Mouse (Mus musculus) lung, postnatal 0 days (tissue): ENCODE measurements around the gene Nrxn1. TPM values are rescaled to one million over a fixed set of nuclear protein-coding genes. Genes with fewer than 3 reads are reported as not detected.

Experiments used
- ATAC-seq: fragments of 200-750 bp; cut with Nextera tagmentation; 2 replicates; pipeline ENCODE4 v1.8.0; 2017; ENCODE audit warnings: moderate library complexity
- DNase-seq: peaks from one replicate; pipeline ENCODE4 v3.0.0-alpha.2; 2016; ENCODE audit warnings: low spot score
- H3K27ac ChIP-seq: fragments of 300-500 bp; sonication (generic); 2 replicates; pipeline ENCODE4 v1.5.1; 2014; ENCODE audit warnings: antibody characterized with exemption, mild to moderate bottlenecking, low read length, mixed read lengths
- H3K27me3 ChIP-seq: fragments of 300-500 bp; sonication (generic); replicated peaks from 2 replicates; pipeline ENCODE4 v1.6.1; 2014; ENCODE audit warnings: low read length, mixed read lengths; ENCODE audit not compliant: insufficient read depth
- H3K36me3 ChIP-seq: fragments of 300-500 bp; sonication (generic); 2 replicates; pipeline ENCODE4 v1.6.1; 2014; ENCODE audit warnings: low read length, mixed read lengths; ENCODE audit not compliant: insufficient read depth
- H3K4me1 ChIP-seq: fragments of 300-500 bp; sonication (generic); 2 replicates; pipeline ENCODE4 v1.6.1; 2014; ENCODE audit warnings: antibody characterized with exemption, low read depth, low read length, mixed read lengths; ENCODE audit not compliant: insufficient read depth
- H3K4me2 ChIP-seq: fragments of 300-500 bp; sonication (generic); replicated peaks from 2 replicates; pipeline ENCODE4 v1.6.1; 2014; ENCODE audit warnings: low read depth, mild to moderate bottlenecking, low read length, moderate library complexity, mixed read lengths
- H3K4me3 ChIP-seq: fragments of 300-500 bp; sonication (generic); 2 replicates; pipeline ENCODE4 v1.5.1; 2014; ENCODE audit warnings: low read depth, low read length
- H3K9ac ChIP-seq: fragments of 300-500 bp; sonication (generic); replicated peaks from 2 replicates; pipeline ENCODE4 v1.6.1; 2014; ENCODE audit warnings: low read depth, mild to moderate bottlenecking
- H3K9me3 ChIP-seq: fragments of 300-500 bp; sonication (generic); 2 replicates; pipeline ENCODE4 v1.6.1; 2016; ENCODE audit warnings: low read length, mixed read lengths
- CTCF ChIP-seq: IDR thresholded peaks from 2 replicates; pipeline ENCODE4 v1.5.1; 2016; ENCODE audit warnings: antibody characterized with exemption, mild to moderate bottlenecking
- EP300 ChIP-seq: IDR thresholded peaks from 2 replicates; pipeline ENCODE4 v1.6.1; 2016; ENCODE audit warnings: antibody characterized with exemption, mild to moderate bottlenecking, control low read depth
- WGBS: fragments of 180-500 bp; shearing (Covaris S2); extraction: QIAGEN DNeasy Blood & Tissue Kit; methylation state at CpG from one replicate; pipeline ENCODE4 v1.1.7; 2014; 5-methylcytosine and 5-hydroxymethylcytosine counted together
- polyA plus RNA-seq: library from polyadenylated mRNA; unstranded; fragments of >200 nt; fragmentation: Nextera tagmentation; extraction: Ambion mirVana; gene quantifications from 2 replicates; pipeline ENCODE4 v1.2.1, GENCODE M21; 2015

Gene Nrxn1
- polyA plus RNA-seq, 1 experiment from 2014 or later = 1.3 TPM

GRCm38 (mm10) chr17:90788040-90788439 lies 304.8 kb downstream of the Nrxn1 start:
- Histone ChIP-seq H3K4me3 (no peak overlapping the region), H3K9ac (no peak overlapping the region), H3K4me2 (no peak overlapping the region), H3K36me3 (no peaks in the 10 kb centered on the region), H3K4me1 (no peaks in the 10 kb centered on the region), H3K9me3 (no peaks in the 10 kb centered on the region), H3K27me3 (no peaks in the 10 kb centered on the region), H3K27ac (no peak overlapping the region)
- WGBS = 57% methylated on average over 1 of the region's 1 CpGs
- DNase-seq = no peak
- TF ChIP-seq EP300 = no peak
- TF ChIP-seq CTCF = no peak
- ATAC-seq = no peak

- H3K27ac ChIP-seq = no peak overlapping the region
- TF ChIP-seq EP300 (no peak), CTCF (no peak)
- WGBS = 57% methylated on average over 5 of the region's 5 CpGs
- H3K36me3 ChIP-seq = no peaks in the 10 kb centered on the region
- H3K4me3 ChIP-seq = no peak overlapping the region
- no peaks in the 10 kb centered on the region for H3K9me3 ChIP-seq
- no peak overlapping the region for H3K9ac ChIP-seq
- ATAC-seq (no peak; the same call in 1 of the 2 replicates), DNase-seq (no peak)
- H3K4me2 ChIP-seq = no peak overlapping the region
- H3K27me3 ChIP-seq = no peaks in the 10 kb centered on the region
- H3K4me1 ChIP-seq = no peaks in the 10 kb centered on the region
Observed at GRCm38 (mm10) chr17:90787121-90787788, 305.6 kb downstream of the Nrxn1 start.

- Histone ChIP-seq H3K27ac (no peak overlapping the region), H3K4me2 (no peak overlapping the region), H3K4me1 (no peaks in the 10 kb centered on the region), H3K9ac (no peak overlapping the region), H3K4me3 (no peak overlapping the region), H3K27me3 (no peaks in the 10 kb centered on the region), H3K9me3 (no peaks in the 10 kb centered on the region), H3K36me3 (no peaks in the 10 kb centered on the region)
- TF ChIP-seq EP300 (no peak), CTCF (no peak)
- 55% methylated on average over 1 of the region's 1 CpGs for WGBS
- DNase-seq (no peak), ATAC-seq (no peak)
Observed at GRCm38 (mm10) chr17:90780481-90780880, 312.4 kb downstream of the Nrxn1 start.

GRCm38 (mm10) chr17:90775397-90775796 lies 317.5 kb downstream of the Nrxn1 start:
- ATAC-seq = no peak
- no peak overlapping the region for H3K4me3 ChIP-seq
- H3K36me3 ChIP-seq = no peaks in the 10 kb centered on the region
- H3K4me1 ChIP-seq = no peaks in the 10 kb centered on the region
- TF ChIP-seq CTCF (no peak), EP300 (no peak)
- no peaks in the 10 kb centered on the region for H3K9me3 ChIP-seq
- no peak overlapping the region for H3K9ac ChIP-seq
- DNase-seq = no peak
- 77% methylated on average over 3 of the region's 3 CpGs for WGBS
- no peak overlapping the region for H3K4me2 ChIP-seq
- H3K27me3 ChIP-seq = no peaks in the 10 kb centered on the region
- no peak overlapping the region for H3K27ac ChIP-seq

GRCm38 (mm10) chr17:90773233-90773632 lies 319.6 kb downstream of the Nrxn1 start:
- H3K36me3 ChIP-seq = no peaks in the 10 kb centered on the region
- no peaks in the 10 kb centered on the region for H3K4me1 ChIP-seq
- H3K4me3 ChIP-seq = no peak overlapping the region
- no peaks in the 10 kb centered on the region for H3K27me3 ChIP-seq
- H3K9ac ChIP-seq = no peak overlapping the region
- TF ChIP-seq EP300 (no peak), CTCF (no peak)
- no peak overlapping the region for H3K27ac ChIP-seq
- H3K4me2 ChIP-seq = no peak overlapping the region
- no peak for DNase-seq
- H3K9me3 ChIP-seq = no peaks in the 10 kb centered on the region
- no peak for ATAC-seq
- WGBS = 72% methylated on average over 3 of the region's 3 CpGs

- TF ChIP-seq CTCF = no peak
- TF ChIP-seq EP300 = no peak
- WGBS = 29% methylated on average over 1 of the region's 1 CpGs
- DNase-seq (no peak), ATAC-seq (no peak)
- Histone ChIP-seq H3K27ac (no peak overlapping the region), H3K9me3 (no peaks in the 10 kb centered on the region), H3K36me3 (no peaks in the 10 kb centered on the region), H3K9ac (no peak overlapping the region), H3K4me1 (no peaks in the 10 kb centered on the region), H3K4me2 (no peak overlapping the region), H3K27me3 (no peaks in the 10 kb centered on the region), H3K4me3 (no peak overlapping the region)
Observed at GRCm38 (mm10) chr17:90768216-90768615, 324.7 kb downstream of the Nrxn1 start.
